Mouse (Mus musculus): Measurements from ENCODE around the gene Slc11a2.
"Not testable (repeated sequence)": the region's sequence is repeated elsewhere in the genome, so short reads cannot be mapped to it uniquely, and the experiment has no call there.

DNA sequence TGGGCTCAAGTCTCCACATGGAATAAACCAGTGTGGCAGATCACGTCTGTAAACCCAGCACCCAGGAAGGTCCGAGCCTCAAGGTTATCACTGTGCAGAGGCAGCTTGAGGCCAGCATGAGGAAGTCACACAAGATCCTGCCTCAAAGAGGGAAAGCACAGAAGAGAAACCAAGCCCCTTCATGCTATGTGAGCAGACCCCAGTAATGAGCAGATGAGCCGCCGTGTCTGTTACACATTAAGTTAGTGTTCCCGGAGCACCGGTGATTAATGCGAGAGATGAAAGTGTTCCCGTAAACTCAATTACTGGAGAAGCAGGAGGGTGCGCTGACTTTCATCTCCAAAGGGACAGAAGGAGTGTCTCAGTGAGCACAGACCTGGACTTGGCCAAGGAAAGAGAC lies 58.9 kb downstream of the Slc11a2 start:
- TF ChIP-seq CTCF (IDR thresholded peaks at IDR 0.05; ENCODE audit: borderline replicate concordance, extremely low read depth, insufficient read depth, insufficient read length); POLR2A (IDR thresholded peaks at IDR 0.05; ENCODE audit: borderline replicate concordance, extremely low read depth, insufficient read depth, insufficient read length, poor library complexity, severe bottlenecking): not testable (repeated sequence)
